Mouse (Mus musculus): ENCODE data around the gene Egfem1.

DNA sequence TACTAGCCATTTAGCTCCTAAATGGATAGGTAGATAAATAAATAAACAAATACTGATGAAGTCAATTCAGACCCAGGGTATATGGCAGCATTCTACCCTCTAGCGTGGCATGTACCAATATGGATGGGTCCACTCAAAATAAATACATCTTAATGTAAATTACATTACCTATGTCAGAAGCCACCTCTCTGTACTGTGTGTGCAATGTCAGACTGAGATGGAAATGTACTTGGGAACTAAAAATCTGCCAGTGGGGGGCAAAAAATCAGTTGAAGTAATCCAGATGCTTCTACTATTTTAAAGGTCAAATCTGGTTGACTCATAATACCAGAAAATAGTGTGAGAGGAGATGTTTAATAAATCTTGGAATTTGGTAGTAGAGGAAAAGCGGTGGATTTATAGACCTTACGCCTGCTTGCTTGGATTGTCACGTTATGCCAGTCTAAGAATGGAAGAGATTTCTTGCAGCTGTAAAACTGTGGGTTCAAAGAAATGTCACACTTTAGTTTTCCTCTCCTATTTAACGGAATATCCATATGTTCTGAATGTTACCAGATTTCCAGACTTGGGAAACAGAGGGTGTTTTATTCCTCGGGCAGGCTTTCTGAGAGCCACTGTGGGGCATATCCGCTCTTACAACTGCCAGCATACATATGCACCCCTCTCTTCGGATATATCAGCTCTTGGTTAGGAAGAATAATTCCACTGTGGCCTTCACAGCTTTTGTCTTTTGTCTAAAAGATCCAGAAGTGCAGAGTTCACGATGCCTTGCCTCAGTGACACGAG is 116.1 kb downstream of the Egfem1 start:
- TF ChIP-seq CTCF (IDR thresholded peaks at IDR 0.05; ENCODE audit: low read depth, low read length), result no peak
- TF ChIP-seq POLR2A (IDR thresholded peaks at IDR 0.05; ENCODE audit: extremely low read depth, insufficient read depth, low read length), result no peak

All from liver, adult 2 months (tissue).